Comparison of ENCODE assay signal across 14 mouse cellular contexts in the genomic region with DNA sequence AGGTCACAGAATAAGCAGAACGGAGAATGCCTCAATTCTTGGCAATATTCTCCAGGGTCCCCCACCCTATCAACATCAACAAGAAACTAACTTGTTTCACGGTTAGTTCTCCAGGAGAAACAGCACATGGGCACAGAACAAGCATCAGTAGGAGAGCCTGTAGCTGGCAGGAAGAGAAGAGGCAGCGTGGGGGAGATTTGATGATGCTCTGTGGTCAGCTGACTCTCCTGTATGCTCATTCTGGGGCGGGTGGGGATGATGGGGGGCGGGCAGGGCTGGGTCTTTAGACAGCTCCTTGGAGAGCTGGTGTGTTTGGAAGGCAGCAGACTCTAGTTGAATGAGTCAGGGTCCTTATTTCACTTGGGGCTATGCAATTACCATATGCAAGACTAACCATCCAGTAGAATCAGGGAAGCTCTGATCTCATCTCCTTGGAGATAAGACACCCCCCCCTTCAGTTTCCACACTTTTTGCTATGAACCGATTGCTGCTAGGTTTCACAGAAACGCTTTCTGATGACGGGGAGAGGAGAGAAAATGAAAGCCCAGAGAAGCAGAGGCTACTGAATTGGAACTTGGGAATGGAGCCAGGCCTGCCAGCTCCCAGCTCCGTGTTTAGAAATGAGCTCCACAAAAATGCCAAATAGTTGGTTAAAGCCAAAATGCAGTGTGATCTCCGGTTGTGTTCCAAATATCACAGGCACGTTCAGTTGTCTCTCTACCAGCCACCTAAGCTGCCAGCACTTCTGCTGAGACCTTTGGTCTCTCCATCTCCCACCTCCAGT. TPM values are rescaled to one million over a fixed set of nuclear protein-coding genes. Genes with fewer than 3 reads are reported as not detected.
DNase-seq lines count a peak whose midpoint lies in the region; ATAC-seq and TF ChIP-seq lines count a peak whose summit lies in the region.
"Had no signal": no experiment of that assay in that cellular context is flagged by ENCODE, and none has a peak within 500 bp of the region (broad histone marks: within the 10 kb centered on the region; RNA-seq: fewer than 3 reads in every experiment).

No protein-coding gene starts in this region.

- peaks cover 3% of the 10 kb centered on the region; the same call in 1 of the 2 replicates for H3K4me1 ChIP-seq in cerebellum, adult 2 months (ENCODE audit: control insufficient read depth, insufficient read depth, low read length)
- H3K4me1 ChIP-seq in cortical plate, adult 2 months (ENCODE audit: control insufficient read depth, insufficient read depth, low read length), result peaks cover 8% of the 10 kb centered on the region
- H3K4me1 ChIP-seq in midbrain, postnatal 0 days (ENCODE audit: insufficient read depth, low read length), result no peaks in the 10 kb centered on the region; the same call in 1 of the 2 replicates
- no peaks in the 10 kb centered on the region for H3K4me1 ChIP-seq in kidney, embryonic 15.5 days
- H3K4me1 ChIP-seq: liver, embryonic 13.5 days had no signal

- no peak for TF ChIP-seq POLR2A in cerebellum, adult 2 months (IDR thresholded peaks at IDR 0.05; ENCODE audit: borderline replicate concordance, insufficient read depth, low read length)
- TF ChIP-seq POLR2A in cortical plate, adult 2 months (IDR thresholded peaks at IDR 0.05; ENCODE audit: extremely low read depth, insufficient read depth, low read length), result no peak

- 0 out of 2 replicates have a peak, but pooled peaks have one; percentile 38 for ATAC-seq in midbrain, postnatal 0 days (ENCODE audit: low FRiP score)
- ATAC-seq in kidney, embryonic 15.5 days (replicated peaks; ENCODE audit: low FRiP score), result no peak

- peak; percentile 28 to 40 for DNase-seq in cerebellum, adult 2 months
- no peak for DNase-seq in cerebellum, postnatal 36 days
- DNase-seq in layer of hippocampus, adult 11-12 months (ENCODE audit: low spot score), result peak; percentile 47
- DNase-seq in layer of hippocampus, adult 9-10 months (ENCODE audit: low spot score), result no peak
- DNase-seq in midbrain, postnatal 0 days (ENCODE audit: low spot score), result peak; percentile 52
- no peak for DNase-seq in retina, postnatal 1 day
- DNase-seq: heart, postnatal 36 days; kidney, adult 9 months; liver, embryonic 13.5 days; thymus, postnatal 36 days had no signal

- no peaks in the 10 kb centered on the region for H3K9me3 ChIP-seq in midbrain, postnatal 0 days (ENCODE audit: low read length)
- H3K9me3 ChIP-seq in kidney, embryonic 15.5 days (replicated peaks), result no peaks in the 10 kb centered on the region
- H3K9me3 ChIP-seq: embryonic facial prominence, embryonic 10.5 days; liver, embryonic 13.5 days had no signal

- no peaks in the 10 kb centered on the region for H3K36me3 ChIP-seq in midbrain, postnatal 0 days (ENCODE audit: insufficient read depth, low read length)
- no peaks in the 10 kb centered on the region for H3K36me3 ChIP-seq in kidney, embryonic 15.5 days
- H3K36me3 ChIP-seq: embryonic facial prominence, embryonic 10.5 days; liver, embryonic 13.5 days had no signal

- H3K4me2 ChIP-seq in midbrain, postnatal 0 days (ENCODE audit: low read depth, low read length, poor library complexity, severe bottlenecking), result no peak overlapping the region
- H3K4me2 ChIP-seq in kidney, embryonic 15.5 days, result no peak overlapping the region
- H3K4me2 ChIP-seq: liver, embryonic 13.5 days had no signal

- no peak overlapping the region for H3K27ac ChIP-seq in cerebellum, adult 2 months (ENCODE audit: insufficient read depth, low read length)
- peak overlapping the region; percentile 43 for H3K27ac ChIP-seq in cortical plate, adult 2 months (ENCODE audit: insufficient read depth, low read length)
- H3K27ac ChIP-seq in midbrain, postnatal 0 days (ENCODE audit: low read depth, low read length), result no peak overlapping the region
- no peak overlapping the region for H3K27ac ChIP-seq in kidney, embryonic 15.5 days
- H3K27ac ChIP-seq: embryonic facial prominence, embryonic 10.5 days; liver, embryonic 13.5 days had no signal

- 19% methylated on average over 11 of the region's 11 CpGs for WGBS in cerebellum, adult 2 months
- WGBS in midbrain, postnatal 0 days, result 60% methylated on average over 11 of the region's 11 CpGs
- WGBS in kidney, embryonic 15.5 days, result 73% methylated on average over 11 of the region's 11 CpGs

- no peak for TF ChIP-seq CTCF in cerebellum, adult 2 months (IDR thresholded peaks at IDR 0.05; ENCODE audit: borderline replicate concordance, insufficient read depth, low read depth, low read length)
- no peak for TF ChIP-seq CTCF in cortical plate, adult 2 months (IDR thresholded peaks at IDR 0.05; ENCODE audit: extremely low read depth, insufficient read depth, low read length)
- TF ChIP-seq CTCF in midbrain, postnatal 0 days (IDR thresholded peaks at IDR 0.05), result no peak

- H3K4me3 ChIP-seq in cerebellum, adult 2 months (replicated peaks; ENCODE audit: insufficient read depth, low read depth, low read length), result no peak overlapping the region
- H3K4me3 ChIP-seq in cortical plate, adult 2 months (ENCODE audit: insufficient read depth, low read length), result no peak overlapping the region
- H3K4me3 ChIP-seq in midbrain, postnatal 0 days (ENCODE audit: low read depth, low read length), result no peak overlapping the region
- no peak overlapping the region for H3K4me3 ChIP-seq in kidney, embryonic 15.5 days (replicated peaks)
- H3K4me3 ChIP-seq: embryonic facial prominence, embryonic 10.5 days; liver, embryonic 13.5 days had no signal

- no peaks in the 10 kb centered on the region for H3K27me3 ChIP-seq in cerebellum, adult 2 months (ENCODE audit: control insufficient read depth, insufficient read depth, low read length)
- no peaks in the 10 kb centered on the region for H3K27me3 ChIP-seq in midbrain, postnatal 0 days (ENCODE audit: insufficient read depth, low read length)
- no peaks in the 10 kb centered on the region for H3K27me3 ChIP-seq in kidney, embryonic 15.5 days
- H3K27me3 ChIP-seq: liver, embryonic 13.5 days had no signal

- no peak overlapping the region for H3K9ac ChIP-seq in midbrain, postnatal 0 days (replicated peaks; ENCODE audit: low read length, poor library complexity, severe bottlenecking)
- no peak overlapping the region for H3K9ac ChIP-seq in kidney, embryonic 15.5 days
- H3K9ac ChIP-seq: liver, embryonic 13.5 days had no signal

RNA-seq across cellular contexts. Expression of gene Kcnc4, which starts 34.9 kb away (rescaled TPM):
- polyA plus RNA-seq in cerebellum, adult 2 months (2012; rRNA removed), result 59.7 and 62.3 TPM in 2 replicates
- polyA plus RNA-seq in cortical plate, adult 2 months (2012; rRNA removed), result 72.7 and 76.2 TPM in 2 replicates
- 41.3 and 46.8 TPM in 2 replicates for total RNA-seq in midbrain, postnatal 0 days (2014; rRNA removed)
- 16.0 and 17.2 TPM in 2 replicates for polyA plus RNA-seq in midbrain, postnatal 0 days (2015; fragmentation: Nextera tagmentation; extraction: Ambion mirVana)
- polyA plus RNA-seq in kidney, embryonic 15.5 days (2015; fragmentation: Nextera tagmentation; extraction: Ambion mirVana), result 0.26 and 0.31 TPM in 2 replicates
- total RNA-seq: granulocyte monocyte progenitor cell, adult 5-6 weeks had no signal
- polyA plus RNA-seq: liver, embryonic 13.5 days had no signal

Comparison
In these comparisons a context has a peak if more than half of its experiments do, and no peak if none do; other contexts are left out.
1. DNase-seq: peak in cerebellum, adult 2 months (2 of 2), layer of hippocampus, adult 11-12 months (single experiment) and midbrain, postnatal 0 days (single experiment); none in cerebellum, postnatal 36 days (0 of 2), layer of hippocampus, adult 9-10 months (single experiment) and retina, postnatal 1 day (single experiment).
2. RNA of gene Kcnc4, which starts 34.9 kb away (polyA plus RNA-seq): 72.7 to 76.2 TPM in cortical plate, adult 2 months, 59.7 to 62.3 TPM in cerebellum, adult 2 months and 16.0 to 17.2 TPM in midbrain, postnatal 0 days; 0.26 to 0.31 TPM in kidney, embryonic 15.5 days; every median in the first group is over 10 times any median in the second.